Mouse (Mus musculus) forebrain, postnatal 0 days (tissue): ENCODE measurements around the gene Elf2. TPM values are rescaled to one million over a fixed set of nuclear protein-coding genes. Genes with fewer than 3 reads are reported as not detected.

Source experiments
- ATAC-seq: fragments of 200-750 bp; cut with Nextera tagmentation; 2 replicates; pipeline ENCODE4 v1.8.0; 2017; ENCODE audit warnings: mild to moderate bottlenecking, moderate library complexity
- DNase-seq: peaks from one replicate; pipeline ENCODE4 v3.0.0-alpha.2; 2015
- H3K27ac ChIP-seq: fragments of 300-500 bp; sonication (generic); 2 replicates; pipeline ENCODE4 v1.5.1; 2014; ENCODE audit warnings: low read depth, mild to moderate bottlenecking, antibody characterized with exemption, low read length, moderate library complexity, mixed read lengths
- H3K27me3 ChIP-seq: fragments of 300-500 bp; sonication (generic); 2 replicates; pipeline ENCODE4 v1.6.1; 2014; ENCODE audit warnings: mild to moderate bottlenecking, low read length, mixed read lengths; ENCODE audit not compliant: insufficient read depth
- H3K36me3 ChIP-seq: fragments of 300-500 bp; sonication (generic); 2 replicates; pipeline ENCODE4 v1.6.1; 2014; ENCODE audit warnings: mild to moderate bottlenecking, moderate library complexity; ENCODE audit not compliant: insufficient read depth
- H3K4me1 ChIP-seq: fragments of 300-500 bp; sonication (generic); 2 replicates; pipeline ENCODE4 v1.6.1; 2014; ENCODE audit warnings: antibody characterized with exemption; ENCODE audit not compliant: insufficient read depth
- H3K4me2 ChIP-seq: fragments of 300-500 bp; sonication (generic); 2 replicates; pipeline ENCODE4 v1.6.1; 2014; ENCODE audit warnings: low read depth, mild to moderate bottlenecking, moderate library complexity
- H3K4me3 ChIP-seq: fragments of 300-500 bp; sonication (generic); 2 replicates; pipeline ENCODE4 v1.5.1; 2014; ENCODE audit warnings: low read depth, low read length, mixed read lengths
- H3K9ac ChIP-seq: fragments of 300-500 bp; sonication (generic); 2 replicates; pipeline ENCODE4 v1.6.1; 2014; ENCODE audit warnings: mild to moderate bottlenecking
- H3K9me3 ChIP-seq: fragments of 300-500 bp; sonication (generic); 2 replicates; pipeline ENCODE4 v1.6.1; 2016; ENCODE audit warnings: low read length
- CTCF ChIP-seq: sonication (generic); IDR thresholded peaks from 2 replicates; pipeline ENCODE4 v1.5.1; 2016; ENCODE audit warnings: antibody characterized with exemption, control low read depth, low read depth
- WGBS: fragments of 180-500 bp; shearing (Covaris S2); extraction: QIAGEN DNeasy Blood & Tissue Kit; methylation state at CpG from one replicate; pipeline ENCODE4 v1.1.7; 2014; 5-methylcytosine and 5-hydroxymethylcytosine counted together
- polyA plus RNA-seq: library from polyadenylated mRNA; unstranded; fragments of >200 nt; fragmentation: Nextera tagmentation; extraction: Ambion mirVana; gene quantifications from 2 replicates; pipeline ENCODE4 v1.2.1, GENCODE M21; 2015
- total RNA-seq: library from RNA; depleted of rRNA; stranded (reverse); fragments of >200 nt; gene quantifications from 2 replicates; pipeline ENCODE4 v1.2.3, GENCODE M21; 2014

The Elf2 gene
- total and polyA plus RNA-seq, 2 experiments from 2014 or later: 26.4 to 83.9 TPM

DNA sequence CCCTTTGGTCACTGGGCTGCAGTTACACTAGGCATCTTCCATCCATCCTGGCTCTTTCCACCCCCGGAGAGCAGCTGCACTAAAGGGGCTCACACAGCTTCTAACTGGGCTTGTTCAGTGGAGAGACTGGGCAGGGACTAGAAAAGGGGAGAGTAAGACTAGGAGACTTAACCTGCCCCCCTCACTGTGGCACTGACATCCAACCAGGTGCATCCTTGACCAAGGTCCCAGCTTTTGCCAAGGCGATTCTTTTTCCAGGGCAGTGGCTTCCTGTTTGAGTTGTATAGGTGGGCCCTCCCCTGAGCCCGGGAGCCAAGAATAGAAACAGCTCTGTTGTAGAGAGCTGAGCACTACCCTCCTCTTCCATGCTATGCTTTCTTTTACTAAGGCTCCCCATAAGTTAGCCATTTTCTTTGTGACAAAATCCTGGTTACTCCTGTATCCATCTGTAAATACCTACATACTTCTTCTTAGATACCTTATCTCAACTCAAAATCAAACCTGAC, 37.4 kb downstream of the Elf2 start:
- no peaks in the 10 kb centered on the region; the same call in 1 of the 2 replicates for H3K36me3 ChIP-seq
- no peak overlapping the region for H3K4me3 ChIP-seq
- TF ChIP-seq CTCF: no peak
- H3K4me1 ChIP-seq: no peaks in the 10 kb centered on the region
- WGBS: 89% methylated on average over 3 of the region's 3 CpGs
- ATAC-seq (no peak), DNase-seq (no peak)
- H3K4me2 ChIP-seq: no peak overlapping the region
- no peak overlapping the region for H3K9ac ChIP-seq
- H3K27ac ChIP-seq: no peak overlapping the region
- no peaks in the 10 kb centered on the region for H3K9me3 ChIP-seq
- no peaks in the 10 kb centered on the region for H3K27me3 ChIP-seq

GRCm38 (mm10) chr3:51301583-51301982, 38.9 kb downstream of the Elf2 start:
- no peak overlapping the region for H3K27ac ChIP-seq
- WGBS: 85% methylated on average over 6 of the region's 6 CpGs
- H3K36me3 ChIP-seq: no peaks in the 10 kb centered on the region
- no peak for ATAC-seq
- no peak overlapping the region for H3K4me2 ChIP-seq
- no peaks in the 10 kb centered on the region for H3K27me3 ChIP-seq
- no peak for DNase-seq
- TF ChIP-seq CTCF: no peak
- H3K4me3 ChIP-seq: no peak overlapping the region
- H3K4me1 ChIP-seq: no peaks in the 10 kb centered on the region
- no peaks in the 10 kb centered on the region for H3K9me3 ChIP-seq
- H3K9ac ChIP-seq: no peak overlapping the region

GRCm38 (mm10) chr3:51296790-51297189, 43.7 kb downstream of the Elf2 start:
- no peaks in the 10 kb centered on the region for H3K36me3 ChIP-seq
- no peaks in the 10 kb centered on the region for H3K4me1 ChIP-seq
- no peak overlapping the region for H3K4me2 ChIP-seq
- no peaks in the 10 kb centered on the region for H3K27me3 ChIP-seq
- ATAC-seq: no peak
- no peak overlapping the region for H3K27ac ChIP-seq
- H3K9me3 ChIP-seq: no peaks in the 10 kb centered on the region
- 71% methylated on average over 1 of the region's 1 CpGs for WGBS
- no peak for TF ChIP-seq CTCF
- H3K9ac ChIP-seq: no peak overlapping the region
- no peak overlapping the region for H3K4me3 ChIP-seq
- DNase-seq: no peak

- Histone ChIP-seq H3K27me3 (no peaks in the 10 kb centered on the region), H3K4me3 (no peak overlapping the region), H3K4me1 (no peaks in the 10 kb centered on the region), H3K9me3 (no peaks in the 10 kb centered on the region), H3K36me3 (no peaks in the 10 kb centered on the region), H3K27ac (no peak overlapping the region), H3K4me2 (no peak overlapping the region), H3K9ac (no peak overlapping the region)
- ATAC-seq: no peak
- TF ChIP-seq CTCF: no peak
- 57% methylated on average over 2 of the region's 2 CpGs for WGBS
- DNase-seq: peak; percentile 10
Measured at GRCm38 (mm10) chr3:51295225-51295624, 45.2 kb downstream of the Elf2 start.

- H3K9me3 ChIP-seq: no peaks in the 10 kb centered on the region
- no peak for TF ChIP-seq CTCF
- H3K27ac ChIP-seq: no peak overlapping the region
- no peak for DNase-seq
- no peaks in the 10 kb centered on the region for H3K36me3 ChIP-seq
- ATAC-seq: no peak
- no peak overlapping the region for H3K4me3 ChIP-seq
- WGBS: 30% methylated on average over 2 of the region's 2 CpGs
- H3K4me2 ChIP-seq: no peak overlapping the region
- 0 out of 2 replicates have a peak, but pooled peaks cover 4% of the 10 kb centered on the region for H3K4me1 ChIP-seq
- no peaks in the 10 kb centered on the region for H3K27me3 ChIP-seq
- no peak overlapping the region for H3K9ac ChIP-seq
Measured at GRCm38 (mm10) chr3:51294251-51294650, 46.2 kb downstream of the Elf2 start.

- TF ChIP-seq CTCF: peak; percentile 91
- Histone ChIP-seq H3K9me3 (no peaks in the 10 kb centered on the region), H3K4me1 (0 out of 2 replicates have a peak, but pooled peaks cover 5% of the 10 kb centered on the region), H3K27me3 (no peaks in the 10 kb centered on the region), H3K9ac (no peak overlapping the region), H3K4me3 (no peak overlapping the region), H3K27ac (no peak overlapping the region), H3K4me2 (no peak overlapping the region), H3K36me3 (no peaks in the 10 kb centered on the region)
- peak; percentile 94 for DNase-seq
- 44% methylated on average over 11 of the region's 11 CpGs for WGBS
- ATAC-seq: peak; percentile 88
Measured at GRCm38 (mm10) chr3:51288880-51289821, 51.3 kb downstream of the Elf2 start.

GRCm38 (mm10) chr3:51284375-51284774, 56.1 kb downstream of the Elf2 start:
- Histone ChIP-seq H3K4me2 (no peak overlapping the region), H3K9ac (no peak overlapping the region), H3K36me3 (no peaks in the 10 kb centered on the region), H3K9me3 (no peaks in the 10 kb centered on the region), H3K27ac (no peak overlapping the region), H3K27me3 (no peaks in the 10 kb centered on the region), H3K4me1 (0 out of 2 replicates have a peak, but pooled peaks cover 2% of the 10 kb centered on the region), H3K4me3 (no peak overlapping the region)
- no peak for TF ChIP-seq CTCF
- WGBS: 56% methylated on average over 1 of the region's 1 CpGs
- DNase-seq: no peak
- no peak for ATAC-seq
